Mouse (Mus musculus) left cerebral cortex, adult 9 months (tissue): ENCODE results near the gene Ankrd28.

ENCODE experiments used
- DNase-seq, 2 experiments: peaks; one replicate each; pipeline ENCODE4 v3.0.0; 2022; ENCODE audit warnings: low spot score in 2 of 2

The Ankrd28 gene

GRCm38 (mm10) chr14:31665566-31665940 is 164.9 kb downstream of the Ankrd28 start:
- no peak for DNase-seq

GRCm38 (mm10) chr14:31664903-31665565 is 165.4 kb downstream of the Ankrd28 start:
- no peak for DNase-seq

- DNase-seq: no peak
Measured at GRCm38 (mm10) chr14:31664100-31664902, 166.2 kb downstream of the Ankrd28 start.

DNA sequence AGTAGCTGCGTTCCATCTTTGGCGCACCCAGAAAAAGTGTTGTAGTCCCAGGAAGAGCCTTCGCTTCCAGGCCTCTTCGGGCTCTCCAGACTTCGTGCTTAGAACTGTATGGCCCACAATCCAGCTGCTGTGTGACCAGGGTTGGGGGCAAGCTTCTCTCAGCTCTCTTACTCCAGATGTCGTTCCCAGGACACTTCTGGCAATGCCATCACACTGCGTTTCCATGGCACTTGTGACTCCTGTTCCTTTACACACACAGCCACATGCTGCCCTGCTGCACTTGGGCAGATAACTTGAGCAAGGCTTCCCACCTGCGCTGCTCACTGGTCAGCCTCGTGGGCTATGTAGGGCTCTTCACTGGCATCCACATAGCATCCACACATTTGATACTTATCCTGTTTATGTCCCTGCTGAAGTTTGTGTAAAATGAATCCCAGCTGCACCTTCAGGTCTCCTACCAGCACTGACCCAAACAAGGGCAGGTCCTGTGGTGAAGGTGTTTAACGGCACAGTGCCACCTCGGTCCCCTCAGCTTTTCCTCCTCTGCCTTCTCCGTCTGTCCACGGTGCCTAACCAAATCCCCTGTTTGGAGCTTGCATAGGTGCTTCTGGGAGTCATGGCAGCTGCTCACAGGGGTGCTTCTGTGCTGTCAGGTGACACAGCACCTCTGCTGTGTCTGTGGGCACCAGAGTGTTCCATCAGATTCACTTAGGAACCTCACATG is 166.9 kb downstream of the Ankrd28 start:
- no peak for DNase-seq

DNA sequence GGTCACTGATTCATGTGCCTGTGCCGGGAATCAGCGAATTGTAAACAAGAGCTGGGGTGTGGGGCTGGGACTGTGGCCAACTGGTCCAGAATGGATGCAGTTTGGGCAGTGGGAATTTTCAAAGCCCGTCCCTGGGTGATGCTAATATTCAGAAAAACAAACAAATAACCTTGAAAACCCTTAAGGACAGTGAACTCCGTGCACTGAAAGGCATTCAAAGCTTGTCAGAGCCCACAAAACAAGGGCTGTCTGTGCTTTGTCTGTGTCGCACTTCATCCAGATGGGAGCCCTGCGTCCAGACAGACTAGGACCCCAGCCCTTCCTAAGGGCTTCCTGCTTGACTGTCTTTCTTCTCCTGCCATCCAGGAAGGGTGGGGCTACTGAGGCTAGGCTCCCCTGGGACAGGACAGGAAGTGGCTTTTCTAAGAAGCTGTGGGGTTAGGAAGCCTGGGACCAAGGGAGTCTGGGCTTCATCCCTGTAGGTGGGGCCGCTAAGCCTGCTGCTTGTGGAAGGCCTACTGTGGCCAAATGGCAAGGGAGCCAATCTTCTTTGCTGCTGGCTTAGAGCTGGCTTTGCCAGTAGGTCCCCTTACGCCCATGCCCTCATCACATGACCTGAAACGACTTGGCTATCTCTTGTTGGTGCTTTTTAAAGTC is 167.8 kb downstream of the Ankrd28 start:
- no peak for DNase-seq

GRCm38 (mm10) chr14:31661671-31662554 is 168.5 kb downstream of the Ankrd28 start:
- DNase-seq: peak; percentile 81 to 92

- peak in 1 of 2 experiments; percentile 58 for DNase-seq
Measured at GRCm38 (mm10) chr14:31660312-31661093, 169.9 kb downstream of the Ankrd28 start.

DNA sequence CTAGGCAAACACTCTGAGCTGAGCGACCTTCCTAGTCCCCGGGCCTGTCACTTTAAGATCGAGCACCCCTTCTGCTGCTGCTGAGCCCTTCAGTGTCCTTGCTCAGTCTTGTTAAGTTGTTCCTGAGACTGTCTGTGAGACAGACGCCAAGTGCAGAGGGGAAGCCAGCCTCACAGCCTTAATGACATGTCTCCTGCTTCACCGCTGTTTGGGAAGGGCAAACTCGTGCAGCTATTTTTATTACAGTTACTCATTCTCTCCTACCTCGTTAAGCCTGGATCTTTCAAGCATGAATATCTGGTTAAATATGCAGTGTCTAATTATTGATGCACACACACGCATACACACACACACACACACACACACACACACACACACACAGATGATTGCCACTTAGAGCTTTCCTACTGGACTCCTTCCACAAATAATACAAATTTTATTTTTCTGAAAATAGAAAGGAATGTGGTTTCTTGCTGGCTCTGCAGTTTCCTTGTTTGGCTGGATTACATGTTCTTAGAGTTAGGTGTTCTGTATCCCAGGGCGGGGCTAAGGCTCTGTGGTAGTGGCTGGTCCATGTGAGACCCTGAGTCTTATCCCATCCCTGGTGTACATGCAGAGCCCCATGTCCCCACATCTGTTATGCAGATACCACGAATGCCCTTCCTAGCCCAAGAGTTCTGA is 170.8 kb downstream of the Ankrd28 start:
- peak in 1 of 2 experiments; percentile 46 for DNase-seq

- no peak for DNase-seq
Measured at GRCm38 (mm10) chr14:31658126-31658680, 172.2 kb downstream of the Ankrd28 start.

- DNase-seq: peak in 1 of 2 experiments; percentile 84
Measured at GRCm38 (mm10) chr14:31656857-31657645, 173.4 kb downstream of the Ankrd28 start.

- no peak for DNase-seq
Measured at GRCm38 (mm10) chr14:31656386-31656785, 174.1 kb downstream of the Ankrd28 start.

GRCm38 (mm10) chr14:31655406-31655805 is 175.0 kb downstream of the Ankrd28 start:
- DNase-seq: no peak

- DNase-seq: no peak
Measured at GRCm38 (mm10) chr14:31654816-31655215, 175.6 kb downstream of the Ankrd28 start.

DNA sequence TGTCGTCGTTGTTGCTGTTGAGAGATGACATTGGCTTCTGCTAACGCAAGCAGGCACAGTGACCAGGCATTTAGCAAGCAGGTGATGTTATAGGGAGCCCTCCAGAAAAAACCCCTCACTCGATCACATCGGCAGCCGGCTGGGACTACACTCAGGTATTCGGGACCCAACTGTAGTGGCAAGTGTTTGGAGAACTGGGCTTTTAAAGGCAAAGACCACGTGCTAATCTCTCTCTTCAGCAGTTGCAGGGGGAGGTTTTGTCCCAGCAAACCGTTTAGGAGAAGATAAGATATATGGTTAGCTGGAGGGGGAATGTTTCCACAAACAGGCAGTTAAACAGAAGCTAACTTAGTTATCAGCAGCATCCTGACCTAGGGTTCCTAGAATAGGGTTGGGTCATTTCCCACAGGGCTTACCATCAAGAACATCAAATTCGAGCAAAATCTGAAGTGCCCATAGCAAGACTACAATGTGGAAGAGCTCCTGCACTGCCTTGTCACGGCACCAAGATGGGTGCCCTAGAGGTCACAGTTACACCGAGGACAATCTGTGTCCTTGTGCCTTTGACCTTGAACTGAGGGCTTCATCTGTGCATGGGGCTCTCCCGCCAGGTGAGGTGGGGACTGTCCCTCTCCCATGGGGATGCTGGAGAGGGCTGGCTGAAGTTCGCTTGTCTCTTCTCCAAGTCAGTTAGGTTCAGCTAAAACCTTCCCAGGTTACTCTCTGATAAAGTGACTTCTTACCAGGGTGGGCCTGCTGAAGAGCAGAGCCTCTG is 177.2 kb downstream of the Ankrd28 start:
- DNase-seq: no peak

DNA sequence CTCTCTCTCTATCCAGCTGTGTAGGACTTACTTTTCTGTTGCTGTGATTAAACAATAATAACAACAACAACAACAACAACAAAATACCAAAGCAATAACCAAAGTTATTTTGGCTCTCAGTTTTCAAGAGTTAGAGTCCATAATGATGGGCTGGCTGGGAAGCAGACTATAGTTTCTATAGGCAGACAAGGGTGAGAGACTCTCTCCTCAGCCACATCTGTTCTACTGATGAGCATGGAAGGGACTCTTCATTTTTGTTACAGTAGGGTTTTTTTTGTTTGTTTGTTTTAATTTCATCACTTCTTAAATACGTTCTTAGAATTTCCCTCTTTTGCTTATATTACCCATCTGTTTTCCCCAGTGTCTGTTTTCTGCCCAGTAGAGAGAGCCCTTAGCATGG is 177.8 kb downstream of the Ankrd28 start:
- no peak for DNase-seq

GRCm38 (mm10) chr14:31652106-31652505 is 178.3 kb downstream of the Ankrd28 start:
- no peak for DNase-seq

GRCm38 (mm10) chr14:31651206-31651605 is 179.2 kb downstream of the Ankrd28 start:
- no peak for DNase-seq

- no peak for DNase-seq
Measured at GRCm38 (mm10) chr14:31650347-31650746, 180.1 kb downstream of the Ankrd28 start.
